Mouse (Mus musculus): ENCODE results near the gene Smim15. TPM values are rescaled to one million over a fixed set of nuclear protein-coding genes. Genes with fewer than 3 reads are reported as not detected.
A peak's percentile ranks its signal among the peaks of the same experiment; 100 is the strongest.

Gene Smim15
- polyA plus RNA-seq, 1 experiment = 109 TPM

- TF ChIP-seq POLR2A (IDR thresholded peaks at IDR 0.05; ENCODE audit: low read depth, low read length) (no peak), CTCF (IDR thresholded peaks at IDR 0.05; ENCODE audit: borderline replicate concordance, insufficient read depth, low read length) (no peak)
- H3K27ac ChIP-seq (ENCODE audit: insufficient read depth, low read length) = peak overlapping the region; percentile 36; the same call in 1 of the 2 replicates
- H3K4me1 ChIP-seq (ENCODE audit: control insufficient read depth, insufficient read depth, low read length) = peaks cover 16% of the 10 kb centered on the region
- no peak overlapping the region for H3K4me3 ChIP-seq (ENCODE audit: insufficient read depth, low read length)
Observed at GRCm38 (mm10) chr13:108039375-108039774, 4.9 kb upstream of the Smim15 start.

DNA sequence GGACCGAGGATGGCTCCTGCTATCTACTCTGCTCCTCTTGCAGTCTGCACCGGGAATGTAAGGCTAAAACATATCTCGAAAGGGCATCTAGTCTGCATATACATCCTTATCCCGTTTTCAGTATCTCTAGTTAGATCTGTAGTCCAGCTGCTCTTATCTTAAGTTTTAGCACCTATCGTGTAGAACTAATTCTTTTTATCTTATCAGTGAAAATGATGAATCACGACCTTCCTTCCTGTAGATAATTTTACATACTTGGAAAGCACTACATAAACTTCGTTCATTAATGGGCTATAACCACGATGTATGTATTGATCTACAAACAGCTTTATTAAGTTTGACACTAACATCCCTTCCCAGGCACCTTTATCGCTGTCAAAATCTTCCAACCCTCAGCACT is 4.3 kb upstream of the Smim15 start:
- H3K4me1 ChIP-seq (ENCODE audit: control insufficient read depth, insufficient read depth, low read length) = peaks cover 16% of the 10 kb centered on the region
- peak overlapping the region; percentile 36; the same call in 1 of the 2 replicates for H3K27ac ChIP-seq (ENCODE audit: insufficient read depth, low read length)
- TF ChIP-seq POLR2A (IDR thresholded peaks at IDR 0.05; ENCODE audit: low read depth, low read length) (no peak), CTCF (IDR thresholded peaks at IDR 0.05; ENCODE audit: borderline replicate concordance, insufficient read depth, low read length) (no peak)
- H3K4me3 ChIP-seq (ENCODE audit: insufficient read depth, low read length) = no peak overlapping the region

DNA sequence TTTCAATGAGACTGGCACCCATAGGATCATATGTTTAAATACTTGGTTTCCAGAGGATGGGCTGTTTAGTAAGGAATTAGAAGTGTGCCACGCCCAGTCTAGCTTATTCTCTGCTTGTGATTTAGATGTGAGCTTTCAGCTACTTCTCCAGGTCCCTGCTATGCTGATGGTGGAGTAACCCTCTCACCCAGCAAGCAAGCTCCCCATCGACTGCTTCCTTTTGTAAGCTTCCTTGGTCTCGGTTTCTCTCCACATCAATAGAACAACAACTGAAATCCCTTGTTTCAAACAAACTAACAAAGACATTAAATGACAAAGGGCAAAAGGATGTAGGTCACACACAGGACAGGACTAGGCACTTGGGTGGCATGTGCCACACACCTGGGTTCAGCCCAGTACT is 3.8 kb upstream of the Smim15 start:
- Histone ChIP-seq H3K27ac (ENCODE audit: insufficient read depth, low read length) (no peak overlapping the region), H3K4me3 (ENCODE audit: insufficient read depth, low read length) (no peak overlapping the region), H3K4me1 (ENCODE audit: control insufficient read depth, insufficient read depth, low read length) (peaks cover 16% of the 10 kb centered on the region)
- TF ChIP-seq CTCF (IDR thresholded peaks at IDR 0.05; ENCODE audit: borderline replicate concordance, insufficient read depth, low read length) = no peak
- TF ChIP-seq POLR2A (IDR thresholded peaks at IDR 0.05; ENCODE audit: low read depth, low read length) = no peak

DNA sequence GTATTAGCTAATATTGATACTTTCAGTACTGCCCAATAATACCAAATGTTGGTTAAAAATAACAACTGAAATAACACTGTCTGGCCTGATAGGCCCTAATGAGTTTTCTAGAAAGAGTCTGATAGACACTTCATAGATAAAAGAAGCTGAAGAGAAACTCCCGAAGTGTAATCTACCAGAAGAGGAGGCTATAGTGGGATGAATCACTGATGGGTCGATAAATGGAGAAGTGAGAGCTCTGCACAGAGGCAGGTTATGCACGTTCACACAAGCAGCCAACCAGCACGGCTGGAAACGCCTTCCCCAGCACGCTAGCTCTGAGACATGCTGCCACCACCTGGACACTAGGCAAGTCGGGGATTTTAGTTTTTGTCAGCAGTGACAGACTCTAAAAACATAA is 2.9 kb upstream of the Smim15 start:
- TF ChIP-seq CTCF (IDR thresholded peaks at IDR 0.05; ENCODE audit: borderline replicate concordance, insufficient read depth, low read length) (peak; percentile 94), POLR2A (IDR thresholded peaks at IDR 0.05; ENCODE audit: low read depth, low read length) (no peak)
- H3K4me3 ChIP-seq (ENCODE audit: insufficient read depth, low read length) = no peak overlapping the region

GRCm38 (mm10) chr13:108043431-108044221 is 620 bp upstream of the Smim15 start:
- Histone ChIP-seq H3K4me1 (ENCODE audit: control insufficient read depth, insufficient read depth, low read length) (peaks cover 22% of the 10 kb centered on the region), H3K27ac (ENCODE audit: insufficient read depth, low read length) (peak overlapping the region; percentile 93), H3K4me3 (ENCODE audit: insufficient read depth, low read length) (peak overlapping the region; percentile 92)
- TF ChIP-seq POLR2A (IDR thresholded peaks at IDR 0.05; ENCODE audit: low read depth, low read length) (peak; percentile 68), CTCF (IDR thresholded peaks at IDR 0.05; ENCODE audit: borderline replicate concordance, insufficient read depth, low read length) (no peak)

More for the DNA sequence above, 2.9 kb upstream of the Smim15 start:
- peaks cover 22% of the 10 kb centered on the region for H3K4me1 ChIP-seq (ENCODE audit: control insufficient read depth, insufficient read depth, low read length)
- H3K27ac ChIP-seq (ENCODE audit: insufficient read depth, low read length) = no peak overlapping the region

DNA sequence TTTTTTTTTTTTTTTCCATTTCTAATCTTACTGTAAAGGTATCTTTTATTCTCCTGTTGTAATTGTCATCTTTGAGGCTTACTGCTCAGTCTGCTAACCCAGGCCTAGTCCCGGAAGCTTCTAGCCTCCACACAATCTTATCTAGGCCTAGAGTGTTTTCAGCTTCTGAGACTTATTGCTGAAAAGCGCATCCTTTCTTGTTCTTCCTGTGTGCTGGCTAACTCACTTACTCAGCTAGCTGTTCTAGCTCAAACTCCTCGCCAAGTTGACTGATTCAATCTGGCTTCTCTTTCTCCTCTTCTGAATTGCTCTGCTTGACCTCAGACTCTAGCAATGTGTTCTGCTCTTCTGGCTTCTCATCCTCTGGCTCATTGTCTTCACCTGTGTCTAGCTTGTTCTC is 1.4 kb downstream of the Smim15 start:
- H3K4me1 ChIP-seq (ENCODE audit: control insufficient read depth, insufficient read depth, low read length) = peaks cover 15% of the 10 kb centered on the region
- peak overlapping the region; percentile 49 for H3K4me3 ChIP-seq (ENCODE audit: insufficient read depth, low read length)
- TF ChIP-seq POLR2A (IDR thresholded peaks at IDR 0.05; ENCODE audit: low read depth, low read length) (no peak; the same call in 1 of the 2 replicates), CTCF (IDR thresholded peaks at IDR 0.05; ENCODE audit: borderline replicate concordance, insufficient read depth, low read length) (no peak)
- H3K27ac ChIP-seq (ENCODE audit: insufficient read depth, low read length) = peak overlapping the region; percentile 55; the same call in 1 of the 2 replicates

- TF ChIP-seq POLR2A (IDR thresholded peaks at IDR 0.05; ENCODE audit: low read depth, low read length) (no peak), CTCF (IDR thresholded peaks at IDR 0.05; ENCODE audit: borderline replicate concordance, insufficient read depth, low read length) (no peak)
- Histone ChIP-seq H3K4me3 (ENCODE audit: insufficient read depth, low read length) (peak overlapping the region; percentile 49; the same call in 1 of the 2 replicates), H3K27ac (ENCODE audit: insufficient read depth, low read length) (peak overlapping the region; percentile 55; the same call in 1 of the 2 replicates), H3K4me1 (ENCODE audit: control insufficient read depth, insufficient read depth, low read length) (peaks cover 15% of the 10 kb centered on the region)
Observed at GRCm38 (mm10) chr13:108046071-108046470, 1.8 kb downstream of the Smim15 start.

- TF ChIP-seq POLR2A (IDR thresholded peaks at IDR 0.05; ENCODE audit: low read depth, low read length) (no peak), CTCF (IDR thresholded peaks at IDR 0.05; ENCODE audit: borderline replicate concordance, insufficient read depth, low read length) (no peak)
Observed at GRCm38 (mm10) chr13:108046891-108047290, 2.6 kb downstream of the Smim15 start.

DNA sequence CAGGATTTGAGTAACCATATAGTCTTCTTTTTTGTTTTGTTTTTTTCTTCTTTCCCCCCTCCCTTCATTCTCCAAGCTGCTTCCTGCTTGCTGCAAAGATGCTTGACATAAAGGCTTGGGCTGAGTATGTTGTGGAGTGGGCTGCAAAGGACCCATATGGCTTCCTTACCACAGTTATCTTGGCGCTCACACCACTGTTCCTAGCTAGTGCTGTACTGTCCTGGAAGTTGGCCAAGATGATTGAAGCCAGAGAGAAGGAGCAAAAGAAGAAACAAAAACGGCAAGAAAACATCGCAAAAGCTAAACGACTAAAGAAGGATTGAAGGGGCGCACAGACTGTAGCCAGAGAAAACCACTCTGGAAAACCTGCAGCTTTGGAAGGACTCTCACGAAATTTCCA is 3.1 kb downstream of the Smim15 start:
- no peak overlapping the region for H3K27ac ChIP-seq (ENCODE audit: insufficient read depth, low read length)
- H3K4me3 ChIP-seq (ENCODE audit: insufficient read depth, low read length) = no peak overlapping the region
- H3K4me1 ChIP-seq (ENCODE audit: control insufficient read depth, insufficient read depth, low read length) = peaks cover 12% of the 10 kb centered on the region
- TF ChIP-seq CTCF (IDR thresholded peaks at IDR 0.05; ENCODE audit: borderline replicate concordance, insufficient read depth, low read length) (no peak), POLR2A (IDR thresholded peaks at IDR 0.05; ENCODE audit: low read depth, low read length) (no peak)

More at GRCm38 (mm10) chr13:108046891-108047290, 2.6 kb downstream of the Smim15 start:
- H3K27ac ChIP-seq (ENCODE audit: insufficient read depth, low read length) = no peak overlapping the region
- no peak overlapping the region for H3K4me3 ChIP-seq (ENCODE audit: insufficient read depth, low read length)
- H3K4me1 ChIP-seq (ENCODE audit: control insufficient read depth, insufficient read depth, low read length) = peaks cover 15% of the 10 kb centered on the region

- Histone ChIP-seq H3K4me3 (ENCODE audit: insufficient read depth, low read length) (no peak overlapping the region), H3K4me1 (ENCODE audit: control insufficient read depth, insufficient read depth, low read length) (no peaks in the 10 kb centered on the region), H3K27ac (ENCODE audit: insufficient read depth, low read length) (no peak overlapping the region)
- no peak for TF ChIP-seq POLR2A (IDR thresholded peaks at IDR 0.05; ENCODE audit: low read depth, low read length)
Observed at GRCm38 (mm10) chr13:108056896-108057295, 12.7 kb downstream of the Smim15 start.
